Mouse (Mus musculus) myocyte (in vitro differentiated cells): ENCODE results near the gene Pla2g4e. TPM values are rescaled to one million over a fixed set of nuclear protein-coding genes. Genes with fewer than 3 reads are reported as not detected.

Experiments
- H3K27me3 ChIP-seq: one replicate; pipeline ENCODE4 v1.6.1; 2011; ENCODE audit not compliant: control insufficient read depth, insufficient read depth, insufficient read length
- H3K36me3 ChIP-seq: one replicate; pipeline ENCODE4 v1.6.1; 2011; ENCODE audit not compliant: control insufficient read depth, insufficient read depth
- H3K4me2 ChIP-seq: one replicate; pipeline ENCODE4 v1.6.1; 2011; ENCODE audit warnings: low read depth, control low read depth
- H3K4me3 ChIP-seq: one replicate; pipeline ENCODE4 v1.5.1; 2011; ENCODE audit warnings: mild to moderate bottlenecking, control low read depth, moderate library complexity
- H3K79me2 ChIP-seq: one replicate; pipeline ENCODE4 v1.6.1; 2011; ENCODE audit not compliant: control insufficient read depth, insufficient read depth
- H3ac ChIP-seq: one replicate; pipeline ENCODE4 v1.6.1; 2011; ENCODE audit not compliant: control insufficient read depth, insufficient read length
- CEBPB ChIP-seq: IDR thresholded peaks from 2 replicates; pipeline ENCODE4 v1.6.1; 2011; ENCODE audit warnings: mild to moderate bottlenecking, moderate library complexity; ENCODE audit not compliant: poor library complexity, insufficient read depth, severe bottlenecking
- E2F4 ChIP-seq: IDR thresholded peaks from one replicate; pipeline ENCODE4 v1.6.1; 2011; ENCODE audit warnings: mild to moderate bottlenecking, control low read depth, moderate library complexity; ENCODE audit not compliant: insufficient read depth
- MAX ChIP-seq: IDR thresholded peaks from one replicate; pipeline ENCODE4 v1.6.1; 2011; ENCODE audit warnings: low read depth, mild to moderate bottlenecking, control low read depth
- MYOD1 ChIP-seq, 3 experiments: IDR thresholded peaks; one replicate each; pipeline ENCODE4 v1.6.1; 2011; ENCODE audit warnings: control low read depth in 2 of 3, low read depth in 2 of 3, mild to moderate bottlenecking in 2 of 3, moderate library complexity in 1 of 3; ENCODE audit not compliant: insufficient read length in 2 of 3, control insufficient read depth in 1 of 3
- MYOG ChIP-seq, 3 experiments: IDR thresholded peaks; one replicate each; pipeline ENCODE4 v1.6.1; 2011; ENCODE audit warnings: control low read depth in 2 of 3, low read depth in 2 of 3, mild to moderate bottlenecking in 2 of 3; ENCODE audit not compliant: insufficient read length in 2 of 3, control insufficient read depth in 1 of 3, insufficient read depth in 1 of 3
- POLR2A ChIP-seq: IDR thresholded peaks from one replicate; pipeline ENCODE4 v1.6.1; 2011; ENCODE audit warnings: low read depth, mild to moderate bottlenecking, control low read depth, moderate library complexity; ENCODE audit not compliant: insufficient read length
- POLR2AphosphoS2 ChIP-seq: IDR thresholded peaks from one replicate; pipeline ENCODE4 v1.6.1; 2011; ENCODE audit warnings: low read depth, control low read depth; ENCODE audit not compliant: insufficient read length
- REST ChIP-seq: IDR thresholded peaks from one replicate; pipeline ENCODE4 v1.6.1; 2011; ENCODE audit warnings: mild to moderate bottlenecking, control low read depth, moderate library complexity; ENCODE audit not compliant: insufficient read depth, insufficient read length
- SRF ChIP-seq: IDR thresholded peaks from one replicate; pipeline ENCODE4 v1.6.1; 2011; ENCODE audit warnings: low read depth; ENCODE audit not compliant: control insufficient read depth, insufficient read length
- TCF12 ChIP-seq: IDR thresholded peaks from one replicate; pipeline ENCODE4 v1.6.1; 2011; ENCODE audit warnings: mild to moderate bottlenecking, control low read depth; ENCODE audit not compliant: poor library complexity, insufficient read depth, severe bottlenecking
- TCF3 ChIP-seq: IDR thresholded peaks from one replicate; pipeline ENCODE4 v1.6.1; 2011; ENCODE audit warnings: low read depth, control low read depth; ENCODE audit not compliant: insufficient read length
- USF1 ChIP-seq: IDR thresholded peaks from one replicate; pipeline ENCODE4 v1.6.1; 2011; ENCODE audit warnings: low read depth, mild to moderate bottlenecking, control low read depth, moderate library complexity
- polyA plus RNA-seq: library from polyadenylated mRNA; unstranded; fragments of >200 nt; fragmentation: generic; extraction: Trizol; gene quantifications from one replicate; pipeline ENCODE4 v1.2.1, GENCODE M21; 2012; ENCODE audit warnings: missing spikeins

The Pla2g4e gene
- 0.05 TPM for polyA plus RNA-seq

DNA sequence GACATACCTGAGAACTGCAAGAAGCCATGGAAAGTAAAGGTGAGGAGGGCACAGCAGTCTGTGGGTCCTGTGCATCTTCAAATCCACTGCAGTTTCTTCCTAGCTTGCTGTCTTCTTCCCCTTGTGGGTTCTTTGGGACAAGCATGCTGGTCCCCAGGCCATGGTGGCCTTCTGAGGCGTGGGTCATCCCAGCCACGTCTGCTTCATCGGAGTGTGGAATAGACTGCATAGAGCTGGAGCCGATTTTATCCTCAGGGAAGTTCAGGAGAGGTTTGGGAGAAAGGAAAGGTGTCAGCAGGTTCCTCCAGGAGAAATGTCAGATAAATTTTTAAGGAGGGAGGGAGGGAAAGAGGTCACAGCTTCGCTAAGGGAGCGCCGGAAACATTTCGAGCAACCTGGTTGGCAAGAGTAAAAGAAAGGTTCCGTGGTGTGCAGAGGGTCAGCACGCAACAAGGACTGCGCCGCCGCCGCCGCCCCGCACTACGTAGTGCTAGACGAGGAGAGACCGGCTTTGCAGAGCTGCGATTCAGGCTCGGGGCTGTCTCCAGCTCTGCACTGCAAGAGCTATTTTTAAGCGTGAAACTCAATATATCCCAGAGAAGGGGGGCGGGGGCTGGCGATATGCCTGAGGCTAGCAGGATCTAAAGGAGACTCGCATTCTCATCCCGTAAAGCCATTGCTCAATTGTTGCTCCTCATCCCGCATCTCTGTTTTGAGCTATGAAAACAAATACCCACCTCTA, at the start of gene Pla2g4e:
Gene Pla2g4e (minus strand): TSS at position 657 of the 742 bp plus-strand sequence.
- no peak within 1 kb of the TSS for H3K4me3 ChIP-seq
- no peak for TF ChIP-seq E2F4
- no peak for TF ChIP-seq MYOG (IDR thresholded peaks at IDR 0.05; ENCODE audit: control insufficient read depth in 1 of 3, insufficient read depth in 1 of 3, insufficient read length in 2 of 3, low read depth in 2 of 3)
- TF ChIP-seq POLR2AphosphoS2: no peak
- no peak for TF ChIP-seq MYOD1 (IDR thresholded peaks at IDR 0.05; ENCODE audit: control insufficient read depth in 1 of 3, insufficient read length in 2 of 3, low read depth in 2 of 3)
- TF ChIP-seq REST: no peak
- TF ChIP-seq SRF: no peak
- no peak for TF ChIP-seq MAX
- no peak for TF ChIP-seq TCF12
- TF ChIP-seq TCF3: no peak
- no peak for TF ChIP-seq CEBPB
- no peak for TF ChIP-seq POLR2A
- no peak for TF ChIP-seq USF1
- no peaks in the 10 kb centered on the region for H3K79me2 ChIP-seq
- no peak within 1 kb of the TSS for H3K4me2 ChIP-seq
- no peaks in the 10 kb centered on the region for H3K36me3 ChIP-seq
- H3ac ChIP-seq: no peak within 1 kb of the TSS
- peaks cover 27% of the 10 kb centered on the region for H3K27me3 ChIP-seq

DNA sequence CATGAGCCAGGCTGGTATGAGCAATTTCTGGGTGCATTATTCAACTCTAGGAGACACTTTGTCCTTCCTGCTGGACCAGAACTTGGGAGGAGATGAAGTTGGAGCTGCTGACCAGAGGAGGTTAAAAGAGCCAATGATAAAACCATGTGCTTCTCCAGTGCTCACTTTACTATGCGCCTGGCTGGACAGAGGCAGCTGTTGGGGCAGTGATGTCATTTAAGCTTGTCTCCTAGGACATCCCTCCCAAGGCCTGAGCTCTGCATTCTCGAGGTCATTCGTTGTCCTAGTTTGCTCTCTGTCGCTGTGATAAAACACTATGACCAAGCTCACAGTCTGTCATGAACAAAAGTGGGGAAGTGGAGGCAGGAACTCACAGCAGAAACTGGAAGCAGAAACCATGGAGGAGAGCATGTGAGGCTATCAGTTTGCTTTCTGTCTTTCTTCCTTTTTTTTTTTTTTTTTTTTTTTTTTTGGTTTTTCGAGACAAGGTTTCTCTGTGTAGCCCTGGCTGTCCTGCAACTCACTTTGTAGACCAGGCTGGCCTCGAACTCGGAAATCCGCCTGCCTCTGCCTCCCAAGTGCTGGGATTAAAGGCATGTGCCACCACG, 46.4 kb upstream of the Pla2g4e start:
- H3K36me3 ChIP-seq: no peaks in the 10 kb centered on the region
- H3K4me3 ChIP-seq: no peak overlapping the region
- no peaks in the 10 kb centered on the region for H3K79me2 ChIP-seq
- H3ac ChIP-seq: no peak overlapping the region
- H3K27me3 ChIP-seq: peaks cover 27% of the 10 kb centered on the region
- no peak overlapping the region for H3K4me2 ChIP-seq
- no peak for TF ChIP-seq POLR2A
- TF ChIP-seq MYOD1 (IDR thresholded peaks at IDR 0.05; ENCODE audit: control insufficient read depth in 1 of 3, insufficient read length in 2 of 3, low read depth in 2 of 3): peak in 1 of 3 experiments; percentile 47

DNA sequence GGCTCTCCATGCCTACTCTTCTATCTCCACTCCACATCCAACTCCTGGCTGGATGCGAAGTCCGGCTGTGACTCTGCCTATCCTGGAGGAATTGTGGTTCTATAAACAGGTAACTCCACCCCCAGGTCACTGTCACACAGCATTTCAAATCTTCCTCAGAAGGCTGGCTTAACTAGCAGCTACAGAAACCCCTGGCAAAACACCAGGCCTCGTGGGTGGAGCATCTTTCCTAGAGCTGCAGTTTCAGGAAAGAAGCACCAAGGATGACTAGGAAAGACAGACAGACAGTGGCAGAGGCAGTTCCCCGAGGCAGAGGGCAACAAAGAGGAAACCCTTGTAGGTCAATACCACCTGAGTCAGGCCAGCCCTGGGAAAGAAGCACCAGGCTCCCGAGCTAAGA, 43.9 kb upstream of the Pla2g4e start, which contains the start of gene Pla2g4d:
Gene Pla2g4d (minus strand): TSS at position 203 of the 400 bp plus-strand sequence.
- H3K4me3 ChIP-seq: no peak within 1 kb of the TSS
- TF ChIP-seq TCF3 (no peak), MYOG (IDR thresholded peaks at IDR 0.05; ENCODE audit: control insufficient read depth in 1 of 3, insufficient read depth in 1 of 3, insufficient read length in 2 of 3, low read depth in 2 of 3) (no peak), POLR2A (no peak), E2F4 (no peak), REST (no peak), MAX (no peak), CEBPB (no peak), SRF (no peak), TCF12 (no peak), MYOD1 (IDR thresholded peaks at IDR 0.05; ENCODE audit: control insufficient read depth in 1 of 3, insufficient read length in 2 of 3, low read depth in 2 of 3) (no peak), POLR2AphosphoS2 (no peak), USF1 (no peak)
- H3K79me2 ChIP-seq: no peaks in the 10 kb centered on the region
- no peak within 1 kb of the TSS for H3K4me2 ChIP-seq
- peaks cover 21% of the 10 kb centered on the region for H3K27me3 ChIP-seq
- H3ac ChIP-seq: no peak within 1 kb of the TSS
- no peaks in the 10 kb centered on the region for H3K36me3 ChIP-seq

DNA sequence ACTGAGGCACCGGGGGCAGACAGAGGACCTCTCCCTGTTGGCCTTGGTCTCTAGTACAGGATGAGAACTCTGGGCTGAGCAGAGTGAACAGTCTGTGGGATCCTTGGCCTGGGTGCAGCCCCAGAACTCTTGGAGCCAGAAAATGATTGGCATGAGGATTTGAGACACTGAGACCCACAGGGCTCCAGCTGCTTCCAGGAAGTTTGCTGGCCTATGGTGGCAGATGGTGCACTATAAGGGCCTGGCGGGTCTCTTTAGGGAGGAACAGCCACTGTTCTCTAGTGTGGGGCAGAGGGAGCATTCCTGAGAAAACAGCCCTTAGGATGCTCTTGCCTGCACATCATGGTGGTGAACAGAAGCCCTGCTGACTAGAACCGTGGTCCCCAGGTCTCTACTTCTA, 43.3 kb upstream of the Pla2g4e start:
- Histone ChIP-seq H3K4me2 (no peak overlapping the region), H3ac (no peak overlapping the region), H3K36me3 (no peaks in the 10 kb centered on the region), H3K27me3 (peaks cover 20% of the 10 kb centered on the region), H3K4me3 (no peak overlapping the region), H3K79me2 (no peaks in the 10 kb centered on the region)
- TF ChIP-seq E2F4 (no peak), REST (no peak), POLR2A (no peak), TCF3 (no peak), TCF12 (no peak), MYOG (IDR thresholded peaks at IDR 0.05; ENCODE audit: control insufficient read depth in 1 of 3, insufficient read depth in 1 of 3, insufficient read length in 2 of 3, low read depth in 2 of 3) (no peak), POLR2AphosphoS2 (no peak), SRF (no peak), USF1 (no peak), CEBPB (no peak), MAX (no peak), MYOD1 (IDR thresholded peaks at IDR 0.05; ENCODE audit: control insufficient read depth in 1 of 3, insufficient read length in 2 of 3, low read depth in 2 of 3) (no peak)

DNA sequence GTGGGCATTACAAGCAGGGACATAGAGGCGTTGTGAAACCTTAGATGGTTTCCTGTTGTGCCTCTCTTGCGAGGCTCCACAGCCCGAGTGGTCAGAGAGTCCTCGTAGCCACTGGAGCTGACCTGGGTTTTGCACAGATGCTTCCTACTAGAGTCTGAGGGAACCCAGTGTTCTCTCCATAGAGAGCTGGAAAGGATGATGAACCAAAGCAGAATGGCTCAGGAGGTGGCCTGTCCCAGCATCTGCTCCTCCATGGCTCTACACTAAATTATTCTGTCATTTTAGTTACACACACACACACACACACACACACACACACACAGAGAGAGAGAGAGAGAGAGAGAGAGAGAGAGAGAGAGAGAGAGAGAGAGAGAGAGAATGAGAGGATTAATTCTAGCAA, 40.5 kb upstream of the Pla2g4e start:
- Histone ChIP-seq H3K36me3 (no peaks in the 10 kb centered on the region), H3ac (no peak overlapping the region), H3K79me2 (no peaks in the 10 kb centered on the region), H3K4me3 (no peak overlapping the region), H3K4me2 (no peak overlapping the region), H3K27me3 (peaks cover 20% of the 10 kb centered on the region)
- TF ChIP-seq USF1 (no peak), MAX (no peak), REST (no peak), TCF3 (no peak), TCF12 (no peak), MYOD1 (IDR thresholded peaks at IDR 0.05; ENCODE audit: control insufficient read depth in 1 of 3, insufficient read length in 2 of 3, low read depth in 2 of 3) (no peak), MYOG (IDR thresholded peaks at IDR 0.05; ENCODE audit: control insufficient read depth in 1 of 3, insufficient read depth in 1 of 3, insufficient read length in 2 of 3, low read depth in 2 of 3) (no peak), CEBPB (no peak), E2F4 (no peak), SRF (no peak), POLR2A (no peak), POLR2AphosphoS2 (no peak)
